Mouse (Mus musculus) granulocyte monocyte progenitor cell, adult 5-6 weeks (primary cell): ENCODE measurements around the gene Dcps. TPM values are rescaled to one million over a fixed set of nuclear protein-coding genes. Genes with fewer than 3 reads are reported as not detected.
"Not testable (repeated sequence)": the region's sequence is repeated elsewhere in the genome, so short reads cannot be mapped to it uniquely, and the experiment has no call there.

Source experiments
- ATAC-seq: replicated peaks from 2 replicates; pipeline ENCODE4 v1.8.0; 2016; ENCODE audit warnings: mild to moderate bottlenecking, moderate TSS enrichment, inconsistent platforms; ENCODE audit not compliant: poor library complexity, severe bottlenecking
- total RNA-seq, 2 experiments: library from RNA; stranded (forward) in 1 of 2; stranded (reverse) in 1 of 2; fragments of 200-712, 200-1000 nt in 1 of 2; fragments of >200 nt in 1 of 2; fragmentation: Nextera tagmentation in 1 of 2; gene quantifications; 2 replicates each; pipeline ENCODE4 v1.2.3; 2014 to 2017

The Dcps gene
- total RNA-seq, 2 experiments from 2014 or later, result 66.6 to 71.8 TPM

DNA sequence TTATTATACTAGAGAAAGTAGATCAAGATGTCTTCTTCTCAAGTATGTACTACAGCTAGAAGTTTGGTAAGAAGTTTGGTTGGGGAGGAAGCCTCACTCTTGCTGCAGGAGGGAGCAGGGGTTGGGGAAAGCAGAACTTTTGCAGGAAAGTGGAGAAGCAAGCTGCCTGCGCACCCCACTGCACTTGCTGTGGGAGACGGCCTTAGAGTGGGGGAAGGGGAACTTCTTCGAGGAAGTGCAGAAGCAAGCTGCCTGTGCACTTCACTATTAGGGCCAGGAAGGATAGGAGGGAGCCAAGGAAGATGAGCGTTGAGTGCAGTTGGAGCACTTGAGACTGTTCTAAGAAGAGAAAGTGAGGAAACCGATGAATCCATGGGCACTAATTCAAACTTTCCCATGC is 7.5 kb upstream of the Dcps start:
- peak; percentile 92 for ATAC-seq

DNA sequence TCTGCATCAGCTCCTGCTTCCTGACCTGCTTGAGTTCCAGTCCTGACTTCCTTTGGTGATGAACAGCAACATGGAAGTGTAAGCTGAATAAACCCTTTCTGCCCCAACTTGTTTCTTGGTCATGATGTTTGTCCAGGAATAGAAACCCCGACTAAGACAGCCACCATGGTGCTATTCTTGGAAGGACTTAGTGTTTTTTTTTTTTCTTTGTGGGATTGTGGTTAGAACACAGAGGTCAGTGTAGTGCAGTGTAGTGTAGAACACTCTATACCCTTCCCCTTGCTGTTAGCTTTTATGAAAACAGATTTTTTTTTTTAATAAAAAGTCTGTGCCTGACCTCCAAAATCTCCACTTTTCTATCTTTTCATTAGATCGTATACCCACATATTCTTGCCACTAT is 7.0 kb upstream of the Dcps start:
- ATAC-seq, result peak; percentile 46

DNA sequence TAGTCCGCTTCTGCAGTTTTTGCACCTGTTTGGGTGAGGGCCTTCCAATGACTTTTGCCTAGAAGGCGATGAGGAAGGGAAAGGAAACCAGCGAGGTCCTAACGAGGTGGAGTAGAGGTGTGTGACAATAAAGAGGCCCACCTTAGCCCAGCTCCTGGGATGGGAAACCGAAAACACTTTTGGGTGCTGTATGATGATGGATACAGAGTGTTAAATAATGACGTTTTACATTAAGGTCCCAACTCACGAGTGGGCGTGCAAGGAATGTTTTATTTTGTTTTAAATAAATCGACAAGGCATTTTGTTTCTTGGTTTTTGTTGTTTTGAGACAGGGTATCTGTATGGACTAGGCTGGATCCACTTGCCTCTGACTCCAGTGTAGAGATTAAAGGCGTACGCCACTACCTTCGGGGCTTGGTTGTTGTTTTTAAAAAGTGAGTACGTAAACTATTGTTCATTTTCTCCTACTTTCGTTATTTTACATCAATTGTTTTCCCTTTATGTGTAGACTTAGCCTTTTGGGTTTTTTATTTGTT is 331 bp upstream of the Dcps start:
- ATAC-seq, result no peak

DNA sequence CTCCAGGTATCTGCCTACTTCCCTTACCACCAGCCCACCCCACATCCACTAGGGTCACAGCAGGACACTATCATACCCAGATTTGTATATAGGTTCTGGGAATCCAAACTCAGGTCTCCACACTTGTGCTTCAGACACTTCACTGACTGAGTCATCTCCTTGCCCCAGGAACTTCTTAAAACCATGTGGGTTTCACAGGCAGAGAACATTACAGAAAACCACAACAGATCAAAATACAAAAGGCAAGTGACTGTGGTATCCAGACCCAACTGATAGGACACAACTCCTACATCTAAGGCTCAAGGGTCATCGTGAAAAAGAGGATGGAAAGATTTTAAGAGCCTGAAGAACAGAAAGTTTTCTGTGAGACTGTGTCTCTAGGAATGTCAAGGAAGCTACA is 2.5 kb downstream of the Dcps start:
- ATAC-seq, result no peak

DNA sequence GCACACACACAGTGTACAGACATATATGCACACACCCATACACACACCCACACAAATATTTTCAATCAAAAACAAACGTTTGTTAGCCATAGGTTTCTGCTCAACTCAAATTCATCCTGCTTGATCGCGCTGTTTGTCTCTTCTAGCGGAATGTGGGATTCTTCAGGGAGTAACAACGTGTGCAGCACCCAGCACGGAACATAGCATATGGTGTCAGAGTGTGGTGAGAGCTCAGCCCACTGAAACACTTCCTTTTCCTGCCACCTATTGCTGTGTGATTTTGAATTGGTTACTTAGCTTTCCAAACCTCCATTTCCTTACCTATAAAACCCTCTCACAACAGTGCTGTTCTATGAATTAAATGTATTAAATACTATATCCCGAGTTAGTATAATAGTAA is 5.8 kb downstream of the Dcps start:
- ATAC-seq, result no peak

DNA sequence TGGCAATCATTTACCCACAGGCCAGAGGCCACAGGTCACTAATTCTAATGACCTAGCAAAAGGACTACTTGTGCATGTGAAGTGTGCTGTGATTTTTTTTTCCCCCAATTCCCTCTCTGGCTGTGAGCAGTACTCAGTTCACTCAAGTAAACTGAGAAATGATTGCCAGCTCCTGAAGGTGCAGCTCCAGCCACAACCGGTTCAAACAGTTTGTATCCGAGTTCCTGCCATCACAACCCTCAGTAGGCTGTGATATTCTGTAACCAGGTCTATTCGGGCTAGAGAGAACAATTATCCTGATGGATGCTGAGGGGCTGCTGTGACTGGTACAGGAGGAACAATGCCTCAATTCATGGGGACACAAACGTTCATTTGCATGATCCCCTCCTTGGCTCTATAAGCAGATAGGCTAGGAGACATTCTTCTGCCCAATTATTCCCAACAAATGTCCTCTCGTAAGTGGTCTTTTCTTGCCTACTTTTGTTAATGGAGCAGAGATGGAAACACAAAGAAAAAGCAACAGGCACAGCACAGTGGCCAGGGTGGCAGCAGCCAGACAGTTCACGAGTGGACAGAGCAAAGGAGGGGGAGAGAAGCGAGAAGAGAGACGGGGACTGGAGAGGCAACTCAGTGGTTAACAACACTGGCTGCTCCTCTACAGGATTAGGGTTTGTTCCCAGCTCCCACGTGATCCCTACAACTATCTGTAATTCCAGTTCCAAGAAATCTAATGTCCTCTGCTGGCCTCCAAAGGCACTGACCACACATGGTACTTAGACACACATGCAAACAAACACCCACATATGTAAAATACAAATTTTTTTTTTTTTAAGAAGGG is 8.8 kb downstream of the Dcps start:
- ATAC-seq, result no peak

DNA sequence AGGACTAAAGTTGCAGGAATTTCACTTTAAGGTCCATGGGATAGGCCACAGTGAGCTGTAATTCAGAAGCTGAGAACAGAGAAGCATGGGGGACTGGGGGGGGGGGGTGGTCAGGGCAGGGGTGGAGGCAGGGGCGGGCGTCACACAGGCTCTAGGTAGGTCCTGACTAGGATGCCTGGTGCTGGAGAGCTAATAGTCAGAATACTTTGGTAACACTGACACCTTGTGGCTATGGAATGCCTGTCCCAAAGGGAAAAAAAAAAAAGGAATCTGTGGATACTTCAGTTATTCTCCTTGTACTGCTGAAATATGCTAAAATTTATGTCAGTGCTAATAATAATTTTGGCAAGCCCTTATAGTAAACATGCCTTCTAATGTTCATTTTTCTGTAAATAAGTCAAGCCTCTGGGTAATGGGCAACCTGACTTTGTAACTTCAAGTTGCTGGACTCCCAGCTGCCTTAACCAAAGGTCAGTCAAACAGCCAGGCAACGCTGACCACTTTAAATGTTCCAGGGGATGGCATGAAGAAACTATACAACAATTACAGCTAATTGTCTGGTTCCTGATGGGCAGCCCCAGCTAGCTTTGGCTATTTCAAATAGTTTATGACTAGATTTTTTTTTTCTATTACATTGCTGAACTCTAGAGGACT is 9.6 kb downstream of the Dcps start:
- peak; percentile 90 for ATAC-seq

DNA sequence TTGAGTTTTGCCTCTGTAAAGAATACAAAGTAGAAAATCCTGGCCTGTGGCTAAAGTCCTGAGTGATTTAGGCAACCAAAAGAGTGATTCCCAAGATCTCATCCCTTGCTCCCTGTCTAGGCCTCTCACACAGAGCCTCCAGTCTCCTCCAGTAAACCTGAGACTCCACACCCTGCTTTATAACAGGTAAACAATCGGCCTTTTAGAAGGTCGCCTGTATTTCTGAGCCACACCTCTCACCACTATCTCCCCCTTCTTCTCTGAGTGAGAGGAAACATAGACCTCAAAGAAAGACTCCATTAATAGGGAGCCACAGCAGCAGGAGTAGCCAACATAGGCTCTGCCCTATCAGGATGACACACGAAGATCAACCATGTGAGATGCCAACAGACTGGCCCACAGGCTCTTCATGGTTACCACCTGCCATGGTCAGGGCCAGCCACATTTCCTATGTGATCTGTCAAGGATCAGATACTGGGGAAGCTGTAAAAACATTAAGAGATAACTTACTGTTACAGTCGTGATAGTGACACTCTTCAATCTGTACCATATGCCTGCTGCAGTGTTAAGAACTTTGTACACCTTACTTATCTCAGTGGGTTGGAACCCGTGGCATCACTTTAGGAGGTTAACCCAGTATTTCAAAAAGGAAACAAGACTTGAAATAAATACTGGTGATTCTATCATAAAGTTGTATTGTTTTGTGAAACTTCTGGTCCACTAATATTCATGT is 11.6 kb downstream of the Dcps start:
- ATAC-seq, result no peak

DNA sequence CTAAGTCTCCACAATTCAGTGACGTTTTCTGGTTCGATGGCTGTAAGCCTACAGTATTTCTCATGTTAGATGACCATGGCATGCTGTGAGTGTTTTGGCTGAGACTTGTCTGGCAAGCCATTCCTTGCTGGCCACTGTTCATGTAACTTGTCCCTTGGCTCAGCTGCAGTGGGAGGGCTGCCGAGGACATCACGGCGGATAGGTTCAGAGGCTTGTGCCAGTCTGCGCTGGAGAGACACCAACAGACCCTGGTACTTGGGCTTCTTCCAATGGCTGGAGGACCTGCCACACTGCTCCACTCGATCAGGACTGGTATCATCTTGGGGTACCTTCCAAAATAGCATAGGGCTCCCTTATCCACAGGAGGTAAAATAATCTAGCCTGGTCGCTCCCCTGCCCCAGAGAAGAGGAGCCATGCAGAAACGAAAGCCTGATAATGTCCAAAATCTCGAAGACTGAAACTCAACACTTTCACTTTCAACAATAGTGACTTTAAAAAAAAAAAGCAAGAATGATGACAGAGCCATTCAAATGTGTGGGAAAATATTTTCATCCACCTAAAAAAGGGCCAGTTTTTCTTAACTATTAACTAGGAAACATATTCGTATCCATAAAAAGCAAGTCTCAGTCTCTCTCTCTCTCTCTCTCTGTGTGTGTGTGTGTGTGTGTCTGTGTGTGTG is 12.7 kb downstream of the Dcps start:
- no peak for ATAC-seq

DNA sequence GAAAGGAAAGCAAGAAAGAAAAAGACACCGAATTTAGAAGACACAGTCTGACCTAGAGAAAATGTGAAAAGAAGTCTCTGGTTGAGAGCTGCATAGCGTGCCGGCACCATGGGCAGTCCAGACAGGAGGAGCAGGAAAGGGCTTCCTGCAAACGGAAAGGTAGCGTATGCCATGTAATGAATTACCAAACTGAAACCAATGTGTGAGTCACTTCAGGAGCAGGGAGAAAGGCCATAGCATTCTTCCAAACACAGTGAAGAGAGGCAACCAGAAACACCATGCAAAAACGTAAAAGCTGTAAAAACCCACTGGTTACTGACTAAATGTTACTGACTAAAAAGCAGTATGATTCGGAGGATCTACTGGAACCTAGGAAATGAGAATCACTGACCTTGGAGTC is 14.1 kb downstream of the Dcps start:
- ATAC-seq, result no peak

DNA sequence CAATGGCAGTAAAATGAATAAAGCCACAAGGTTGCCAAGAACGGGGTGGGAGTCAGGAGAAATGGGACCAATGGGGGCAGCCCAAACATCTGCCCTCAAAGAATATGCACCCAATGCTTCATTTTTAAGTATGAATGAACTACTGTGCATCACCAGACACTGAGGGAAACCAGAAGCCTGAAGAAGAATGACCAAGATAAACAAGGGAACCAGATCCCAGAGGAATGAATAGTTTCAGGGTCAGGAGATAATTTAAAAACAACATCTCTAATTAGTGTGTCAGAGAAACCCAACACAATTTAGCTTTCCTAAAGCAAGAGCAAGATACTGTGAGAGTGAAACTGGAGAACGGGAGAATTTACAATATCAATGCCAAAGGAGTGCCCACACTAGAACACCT is 15.2 kb downstream of the Dcps start:
- no peak for ATAC-seq

DNA sequence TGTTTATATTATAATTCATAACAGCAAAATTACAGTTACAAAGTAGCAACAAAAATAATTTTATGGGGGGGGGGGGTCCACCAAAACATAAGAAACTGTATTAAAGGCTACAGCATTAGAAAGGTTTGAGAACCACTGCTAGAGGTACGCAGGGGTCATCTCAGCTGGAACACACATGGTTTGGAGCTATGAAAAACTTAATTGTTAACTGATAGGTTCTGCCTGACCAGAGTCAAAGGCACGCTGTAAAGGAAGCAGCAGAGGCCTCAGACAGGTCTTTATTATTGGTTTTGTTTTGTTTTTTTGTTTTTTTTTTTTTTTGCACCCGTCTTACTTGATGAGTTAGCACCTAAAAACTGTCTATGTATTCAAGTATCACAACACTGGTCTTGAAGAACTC is 17.4 kb downstream of the Dcps start:
- no peak for ATAC-seq

DNA sequence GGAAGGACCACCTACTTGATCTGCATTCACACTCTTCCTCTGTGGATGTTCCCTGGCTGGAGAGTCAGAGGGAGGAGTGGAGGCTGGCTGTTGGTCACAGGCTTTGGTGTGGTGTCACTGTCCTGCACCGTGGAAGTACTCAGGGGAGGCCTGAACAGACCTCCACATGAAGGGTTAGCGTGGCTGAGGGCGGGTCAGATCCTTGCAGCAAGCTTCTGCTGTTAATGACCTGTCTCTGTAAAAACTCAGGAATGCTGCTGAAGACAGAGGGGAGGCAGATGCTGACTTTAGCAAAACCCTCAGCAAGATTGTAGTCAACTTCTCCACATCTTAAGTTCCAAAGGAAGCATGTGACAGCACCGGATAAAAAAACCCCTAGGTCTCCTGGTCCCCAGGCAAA is 19.0 kb downstream of the Dcps start:
- ATAC-seq, result no peak

DNA sequence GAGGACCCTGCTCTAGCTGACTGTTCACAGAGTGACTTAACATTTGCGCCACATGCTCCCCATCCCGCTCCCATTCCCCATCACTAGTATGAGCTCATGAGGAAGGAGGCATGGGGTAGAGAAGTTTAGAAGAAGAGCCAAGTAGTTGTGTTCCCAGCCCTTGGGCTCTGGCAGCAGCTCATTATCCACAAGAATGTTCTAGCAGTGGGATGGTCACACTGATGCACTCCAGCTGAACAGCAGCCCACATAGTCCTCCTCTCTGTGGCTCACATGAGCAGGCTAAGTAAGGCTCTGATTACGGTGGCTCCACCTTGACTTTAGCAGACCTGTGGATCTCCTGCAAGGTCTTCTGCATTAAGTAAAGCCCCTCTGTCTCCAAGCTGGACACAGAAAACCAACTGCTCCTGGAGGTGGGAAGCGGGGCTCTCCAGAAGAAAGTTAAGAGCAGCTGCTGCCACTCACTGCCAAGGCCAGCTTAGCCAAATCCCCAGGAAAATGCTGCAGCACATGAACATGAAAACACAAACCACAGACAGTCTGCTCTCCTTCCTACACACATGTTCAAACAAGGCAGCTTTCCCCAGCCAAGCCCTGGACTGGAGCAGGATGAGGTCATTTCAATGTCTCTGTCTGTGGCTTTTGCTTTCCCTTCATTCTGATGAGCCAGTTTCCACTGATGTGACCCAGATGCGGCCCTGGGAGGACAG is 19.7 kb downstream of the Dcps start:
- no peak for ATAC-seq

DNA sequence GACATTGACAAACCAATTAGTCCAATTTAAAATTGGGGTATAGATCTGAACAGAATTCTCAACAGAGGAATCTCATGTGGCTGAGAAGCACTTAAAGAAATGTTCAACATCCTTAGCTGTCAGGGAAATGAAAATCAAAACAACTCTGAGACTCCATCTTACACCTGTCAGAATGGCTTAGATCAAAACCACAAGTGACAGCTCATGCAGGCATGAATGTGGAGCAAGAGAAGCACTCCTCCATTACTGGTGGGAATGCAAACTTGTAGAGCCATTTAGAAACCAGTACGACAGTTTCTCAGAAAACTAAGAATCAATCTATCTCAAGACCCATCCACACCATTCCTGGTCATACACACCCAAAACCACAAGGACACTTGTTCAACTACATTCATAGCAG is 22.9 kb downstream of the Dcps start:
- ATAC-seq, result no peak

DNA sequence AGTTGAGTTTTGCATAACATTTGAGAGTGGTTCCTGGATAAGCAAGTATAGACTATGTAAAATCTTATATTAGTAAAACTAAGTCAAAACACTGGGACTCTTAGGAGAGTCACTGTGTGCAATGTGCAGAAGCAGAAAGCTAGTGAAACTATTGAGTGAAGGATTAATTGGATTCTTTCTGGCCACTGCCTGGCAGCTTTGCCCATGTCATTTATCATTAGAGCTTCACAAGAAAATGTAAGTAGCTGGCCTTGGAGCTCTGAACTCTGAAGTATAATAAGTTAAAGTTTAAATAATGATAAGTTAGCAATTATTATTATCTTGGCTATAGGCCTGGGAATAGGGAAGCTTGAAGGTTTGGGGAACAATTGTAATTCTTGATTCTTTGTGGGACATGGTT is 27.0 kb downstream of the Dcps start:
- ATAC-seq, result not testable (repeated sequence)

DNA sequence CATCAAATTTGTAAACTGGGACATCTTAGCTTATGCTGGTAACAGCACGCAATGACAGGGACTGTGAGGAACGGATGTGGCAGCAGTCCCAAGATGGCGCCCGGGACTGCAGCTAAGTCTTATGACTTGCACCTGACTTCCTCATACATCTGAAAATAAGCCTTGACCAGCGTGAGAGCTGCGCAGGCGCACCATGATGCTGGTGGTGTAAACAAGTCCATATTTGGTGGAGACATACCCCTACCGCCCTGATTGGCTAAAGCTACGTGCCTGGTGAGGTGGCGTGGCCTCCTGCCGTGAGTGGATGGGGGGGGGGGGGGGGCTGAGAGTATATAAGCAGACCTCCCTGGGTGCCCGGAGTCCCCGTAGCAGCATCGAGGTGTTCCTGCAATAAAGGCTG is 28.6 kb downstream of the Dcps start:
- ATAC-seq, result not testable (repeated sequence)

DNA sequence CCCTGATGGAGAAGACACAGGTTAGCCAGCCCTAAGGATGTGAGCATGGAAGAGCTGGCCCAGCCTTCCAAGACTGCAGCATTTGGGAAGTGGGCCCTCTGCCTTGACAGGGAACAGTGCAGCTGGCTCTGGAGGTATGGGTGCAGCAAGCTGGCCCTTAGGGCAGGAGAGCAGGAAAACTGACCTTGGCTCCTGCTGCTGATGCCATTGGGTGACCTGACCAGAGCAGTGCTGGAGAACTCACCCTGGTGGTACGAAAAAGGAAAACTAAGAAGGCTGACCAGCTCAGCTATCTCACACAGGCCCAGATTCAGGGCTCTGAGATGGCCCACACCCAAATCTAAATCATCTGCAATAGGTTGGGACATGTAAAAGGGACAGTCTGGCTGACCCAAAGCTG is 30.0 kb downstream of the Dcps start:
- no peak for ATAC-seq

DNA sequence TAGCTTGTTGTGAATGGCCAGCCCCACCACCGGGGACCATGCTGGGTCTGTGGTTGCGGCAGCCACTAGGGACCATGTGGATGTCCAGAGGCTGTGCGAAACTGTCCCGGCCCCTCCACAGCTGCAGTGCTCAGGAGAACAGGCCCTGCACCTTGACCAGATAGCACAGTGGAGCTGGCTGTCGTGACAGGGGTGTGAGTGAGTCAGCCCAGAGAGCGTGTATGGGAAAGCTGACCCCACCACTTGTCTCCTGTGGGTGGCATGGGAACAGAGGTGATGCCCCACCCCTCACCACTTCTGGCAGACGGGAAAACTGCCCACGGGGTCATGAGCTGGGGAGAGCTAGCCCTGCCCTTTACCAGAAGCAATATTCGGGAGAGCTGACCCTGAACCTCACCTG is 30.7 kb downstream of the Dcps start:
- ATAC-seq, result no peak

DNA sequence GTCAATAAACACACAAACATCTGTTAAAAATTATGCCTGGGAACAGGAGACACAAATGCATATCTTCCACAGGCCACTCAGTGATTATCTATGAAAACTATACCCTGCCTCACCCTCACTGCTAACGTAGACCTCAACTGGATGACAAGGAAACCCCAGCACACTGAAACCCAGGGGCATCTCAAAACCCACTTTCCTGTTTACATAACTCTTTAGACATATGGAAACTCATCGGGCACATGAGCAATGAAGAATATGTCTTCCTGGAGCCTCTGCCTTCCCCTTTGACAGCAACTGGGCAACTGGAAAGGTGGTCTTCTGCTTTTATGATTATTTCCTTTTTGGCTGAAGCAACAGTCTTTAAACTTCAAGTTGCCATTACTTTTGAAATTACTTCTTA is 33.6 kb downstream of the Dcps start:
- peak; percentile 79 for ATAC-seq
